Mouse (Mus musculus): ENCODE data around the gene Mcrip2. TPM values are rescaled to one million over a fixed set of nuclear protein-coding genes. Genes with fewer than 3 reads are reported as not detected.

Mcrip2 gene
- polyA plus RNA-seq (2012; rRNA removed), result 84.8 and 111 TPM in 2 replicates

- peak within 1 kb of the TSS; percentile 90 for H3K4me3 ChIP-seq (ENCODE audit: low read depth, low read length)
- H3K4me1 ChIP-seq (ENCODE audit: control insufficient read depth, insufficient read depth, insufficient read length, low read length), result peaks cover 31% of the 10 kb centered on the region
- peak within 1 kb of the TSS; percentile 64 for H3K27ac ChIP-seq (ENCODE audit: insufficient read depth, low read depth, low read length)
- TF ChIP-seq POLR2A (IDR thresholded peaks at IDR 0.05; ENCODE audit: low read depth, low read length) (peak; percentile 68), CTCF (IDR thresholded peaks at IDR 0.05; ENCODE audit: extremely low read depth, insufficient read length, insufficient replicate concordance, low read depth, low read length) (no peak)
- no peaks in the 10 kb centered on the region for H3K27me3 ChIP-seq (ENCODE audit: control insufficient read depth, insufficient read depth, low read length)
- WGBS, result under 1% methylated on average over 24 of the region's 24 CpGs
- no peaks in the 10 kb centered on the region for H3K36me3 ChIP-seq (ENCODE audit: control insufficient read depth, insufficient read depth, low read length)
These were observed at the start of gene Mcrip2 for GRCm38 (mm10) chr17:25868601-25869191. Gene Mcrip2 (minus strand): TSS chr17:25868764.

- TF ChIP-seq CTCF (IDR thresholded peaks at IDR 0.05; ENCODE audit: extremely low read depth, insufficient read length, insufficient replicate concordance, low read depth, low read length) (no peak), POLR2A (IDR thresholded peaks at IDR 0.05; ENCODE audit: low read depth, low read length) (no peak)
- H3K27ac ChIP-seq (ENCODE audit: insufficient read depth, low read depth, low read length), result peak overlapping the region; percentile 59
- WGBS, result 74% methylated on average over 9 of the region's 9 CpGs
- peak overlapping the region; percentile 13 for H3K4me3 ChIP-seq (ENCODE audit: low read depth, low read length)
- H3K4me1 ChIP-seq (ENCODE audit: control insufficient read depth, insufficient read depth, insufficient read length, low read length), result peaks cover 32% of the 10 kb centered on the region; the same call in 1 of the 2 replicates
- no peaks in the 10 kb centered on the region for H3K27me3 ChIP-seq (ENCODE audit: control insufficient read depth, insufficient read depth, low read length)
- no peaks in the 10 kb centered on the region for H3K36me3 ChIP-seq (ENCODE audit: control insufficient read depth, insufficient read depth, low read length)
These were observed 49.6 kb upstream of the Mcrip2 start for GRCm38 (mm10) chr17:25918037-25918750.

- Histone ChIP-seq H3K36me3 (ENCODE audit: control insufficient read depth, insufficient read depth, low read length) (no peaks in the 10 kb centered on the region), H3K4me3 (ENCODE audit: low read depth, low read length) (no peak overlapping the region), H3K27ac (ENCODE audit: insufficient read depth, low read depth, low read length) (peak overlapping the region; percentile 59), H3K27me3 (ENCODE audit: control insufficient read depth, insufficient read depth, low read length) (no peaks in the 10 kb centered on the region), H3K4me1 (ENCODE audit: control insufficient read depth, insufficient read depth, insufficient read length, low read length) (peaks cover 37% of the 10 kb centered on the region; the same call in 1 of the 2 replicates)
- 24% methylated on average over 8 of the region's 8 CpGs for WGBS
- TF ChIP-seq POLR2A (IDR thresholded peaks at IDR 0.05; ENCODE audit: low read depth, low read length), result no peak
These were observed 48.5 kb upstream of the Mcrip2 start for GRCm38 (mm10) chr17:25916931-25917647.

GRCm38 (mm10) chr17:25914295-25914694 is 45.7 kb upstream of the Mcrip2 start:
- Histone ChIP-seq H3K27ac (ENCODE audit: insufficient read depth, low read depth, low read length) (peak overlapping the region; percentile 6), H3K27me3 (ENCODE audit: control insufficient read depth, insufficient read depth, low read length) (no peaks in the 10 kb centered on the region), H3K4me1 (ENCODE audit: control insufficient read depth, insufficient read depth, insufficient read length, low read length) (peaks cover 45% of the 10 kb centered on the region; the same call in 1 of the 2 replicates), H3K36me3 (ENCODE audit: control insufficient read depth, insufficient read depth, low read length) (no peaks in the 10 kb centered on the region), H3K4me3 (ENCODE audit: low read depth, low read length) (no peak overlapping the region)
- TF ChIP-seq POLR2A (IDR thresholded peaks at IDR 0.05; ENCODE audit: low read depth, low read length) (no peak), CTCF (IDR thresholded peaks at IDR 0.05; ENCODE audit: extremely low read depth, insufficient read length, insufficient replicate concordance, low read depth, low read length) (no peak)
- WGBS, result 57% methylated on average over 4 of the region's 4 CpGs

DNA sequence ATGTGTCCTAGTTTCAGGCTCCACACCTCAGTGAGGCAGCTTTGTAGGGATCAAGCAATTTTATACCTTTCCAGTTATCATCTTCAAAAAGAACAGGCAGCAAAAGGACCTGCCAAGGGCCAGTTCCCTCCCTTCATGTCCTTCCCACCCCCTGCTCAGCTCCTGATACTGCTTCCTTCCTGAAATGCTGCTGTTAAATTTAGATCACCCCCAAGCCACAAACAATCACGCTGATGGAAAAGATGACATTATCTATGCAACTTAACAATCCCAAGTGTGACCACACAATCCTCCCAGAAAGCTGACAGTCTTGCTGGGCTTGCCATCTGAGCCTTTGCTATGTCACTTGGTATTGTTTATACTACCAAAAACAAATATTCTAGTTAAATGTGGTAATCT is 45.3 kb upstream of the Mcrip2 start:
- 10% methylated on average over 1 of the region's 1 CpGs for WGBS
- TF ChIP-seq POLR2A (IDR thresholded peaks at IDR 0.05; ENCODE audit: low read depth, low read length), result no peak
- TF ChIP-seq CTCF (IDR thresholded peaks at IDR 0.05; ENCODE audit: extremely low read depth, insufficient read length, insufficient replicate concordance, low read depth, low read length), result no peak
- Histone ChIP-seq H3K27me3 (ENCODE audit: control insufficient read depth, insufficient read depth, low read length) (no peaks in the 10 kb centered on the region), H3K36me3 (ENCODE audit: control insufficient read depth, insufficient read depth, low read length) (no peaks in the 10 kb centered on the region), H3K27ac (ENCODE audit: insufficient read depth, low read depth, low read length) (peak overlapping the region; percentile 6), H3K4me3 (ENCODE audit: low read depth, low read length) (no peak overlapping the region), H3K4me1 (ENCODE audit: control insufficient read depth, insufficient read depth, insufficient read length, low read length) (peaks cover 45% of the 10 kb centered on the region; the same call in 1 of the 2 replicates)

DNA sequence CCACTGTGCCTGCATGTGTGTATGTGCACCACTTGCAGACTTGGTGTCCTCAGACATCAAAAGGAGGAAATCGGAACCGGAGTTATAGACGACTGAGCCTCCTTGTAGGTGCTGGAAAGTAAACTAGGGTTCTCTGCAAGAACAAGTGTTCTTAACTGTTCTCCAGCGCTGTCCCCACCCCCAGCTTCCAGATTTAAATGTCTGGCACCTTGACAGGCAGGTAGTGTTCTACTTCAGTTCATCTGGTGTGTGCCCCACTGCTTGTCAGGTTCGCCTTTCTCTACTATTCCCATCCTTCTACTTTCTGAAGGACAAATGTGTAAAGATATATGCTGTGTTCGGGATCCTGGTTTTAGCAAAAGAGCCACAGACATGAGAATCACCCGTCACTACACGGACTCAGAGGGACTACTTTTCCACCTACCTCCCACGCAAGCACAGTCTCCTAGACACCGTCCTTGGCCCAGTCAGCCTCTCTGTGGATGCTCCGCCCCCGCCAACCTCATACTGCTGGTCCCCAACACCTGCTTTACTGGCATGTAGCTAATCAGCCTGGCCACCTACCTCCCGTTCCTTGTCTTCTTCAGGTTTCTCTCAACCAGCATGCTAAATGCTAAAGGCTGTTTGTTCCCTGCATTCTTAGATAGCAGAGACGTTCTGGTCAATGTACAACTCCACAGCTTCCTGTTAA is 44.8 kb upstream of the Mcrip2 start:
- 49% methylated on average over 14 of the region's 14 CpGs for WGBS
- peak overlapping the region; percentile 6 for H3K27ac ChIP-seq (ENCODE audit: insufficient read depth, low read depth, low read length)

More for the DNA sequence above, 44.8 kb upstream of the Mcrip2 start:
- H3K4me1 ChIP-seq (ENCODE audit: control insufficient read depth, insufficient read depth, insufficient read length, low read length), result peaks cover 40% of the 10 kb centered on the region; the same call in 1 of the 2 replicates
- H3K27me3 ChIP-seq (ENCODE audit: control insufficient read depth, insufficient read depth, low read length), result no peaks in the 10 kb centered on the region
- H3K4me3 ChIP-seq (ENCODE audit: low read depth, low read length), result no peak overlapping the region
- TF ChIP-seq POLR2A (IDR thresholded peaks at IDR 0.05; ENCODE audit: low read depth, low read length) (no peak), CTCF (IDR thresholded peaks at IDR 0.05; ENCODE audit: extremely low read depth, insufficient read length, insufficient replicate concordance, low read depth, low read length) (no peak)
- no peaks in the 10 kb centered on the region for H3K36me3 ChIP-seq (ENCODE audit: control insufficient read depth, insufficient read depth, low read length)

All from small intestine, adult 2 months (tissue).